Mouse (Mus musculus) stomach, embryonic 16.5 days (tissue): ENCODE measurements around the gene Masp1. TPM values are rescaled to one million over a fixed set of nuclear protein-coding genes. Genes with fewer than 3 reads are reported as not detected.
A peak's percentile ranks its signal among the peaks of the same experiment; 100 is the strongest.

ENCODE experiments used
- ATAC-seq: fragments of 200-750 bp; cut with Nextera tagmentation; 2 replicates; pipeline ENCODE4 v1.8.0; 2017; ENCODE audit warnings: moderate number of reproducible peaks, moderate TSS enrichment; ENCODE audit not compliant: insufficient read depth, low FRiP score
- H3K27ac ChIP-seq: fragments of 300-500 bp; sonication (generic); 2 replicates; pipeline ENCODE4 v1.5.1; 2014; ENCODE audit warnings: low read length
- H3K27me3 ChIP-seq: fragments of 300-500 bp; sonication (generic); 2 replicates; pipeline ENCODE4 v1.6.1; 2014; ENCODE audit warnings: low read length, control low read depth, mixed read lengths; ENCODE audit not compliant: control insufficient read depth, insufficient read depth
- H3K36me3 ChIP-seq: fragments of 300-500 bp; sonication (generic); 2 replicates; pipeline ENCODE4 v1.6.1; 2014; ENCODE audit warnings: low read length; ENCODE audit not compliant: control insufficient read depth, insufficient read depth
- H3K4me1 ChIP-seq: fragments of 300-500 bp; sonication (generic); 2 replicates; pipeline ENCODE4 v1.6.1; 2014; ENCODE audit warnings: low read length, control low read depth, mixed read lengths; ENCODE audit not compliant: control insufficient read depth, insufficient read depth
- H3K4me2 ChIP-seq: fragments of 300-500 bp; sonication (generic); 2 replicates; pipeline ENCODE4 v1.6.1; 2014; ENCODE audit warnings: low read depth, low read length, mixed read lengths
- H3K4me3 ChIP-seq: fragments of 300-500 bp; sonication (generic); replicated peaks from 2 replicates; pipeline ENCODE4 v1.5.1; 2014; ENCODE audit warnings: mild to moderate bottlenecking, low read length
- H3K9ac ChIP-seq: fragments of 300-500 bp; sonication (generic); 2 replicates; pipeline ENCODE4 v1.6.1; 2014; ENCODE audit warnings: low read length
- H3K9me3 ChIP-seq: fragments of 300-500 bp; sonication (generic); replicated peaks from 2 replicates; pipeline ENCODE4 v1.6.1; 2016; ENCODE audit warnings: low read length, control low read depth; ENCODE audit not compliant: control insufficient read depth
- WGBS: fragments of 180-500 bp; shearing (Covaris S2); extraction: QIAGEN DNeasy Blood & Tissue Kit; methylation state at CpG from one replicate; pipeline ENCODE4 v1.1.7; 2014; 5-methylcytosine and 5-hydroxymethylcytosine counted together
- polyA plus RNA-seq: library from polyadenylated mRNA; unstranded; fragments of >200 nt; fragmentation: Nextera tagmentation; extraction: Ambion mirVana; gene quantifications from 2 replicates; pipeline ENCODE4 v1.2.1, GENCODE M21; 2015

The Masp1 gene
- polyA plus RNA-seq, 1 experiment from 2014 or later: 2.4 TPM

DNA sequence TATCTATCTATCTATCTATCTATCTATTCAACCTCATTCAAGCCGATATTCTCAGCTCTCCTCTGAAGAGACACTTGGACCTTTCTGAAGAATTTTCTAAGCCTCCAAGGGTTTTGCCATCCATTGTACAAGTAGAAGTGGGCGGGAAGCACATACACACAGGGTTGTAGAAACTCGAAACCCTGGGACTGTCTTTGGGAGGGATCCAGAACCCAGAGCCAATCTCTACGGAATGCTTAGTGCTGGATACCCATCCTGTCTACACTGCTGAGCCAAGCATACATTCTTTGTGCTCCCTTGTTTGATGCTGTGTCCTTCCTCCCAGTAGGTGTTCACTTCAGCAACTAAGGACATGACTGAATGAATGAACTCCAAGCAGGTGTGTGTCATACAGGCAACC is 22.3 kb upstream of the Masp1 start:
- no peak overlapping the region for H3K4me2 ChIP-seq
- ATAC-seq: no peak
- H3K27ac ChIP-seq: no peak overlapping the region
- H3K4me1 ChIP-seq: no peaks in the 10 kb centered on the region
- H3K9ac ChIP-seq: no peak overlapping the region
- H3K27me3 ChIP-seq: no peaks in the 10 kb centered on the region
- H3K4me3 ChIP-seq: no peak overlapping the region
- WGBS: 72% methylated on average over 4 of the region's 4 CpGs
- H3K36me3 ChIP-seq: no peaks in the 10 kb centered on the region
- no peaks in the 10 kb centered on the region for H3K9me3 ChIP-seq

- 44% methylated on average over 4 of the region's 4 CpGs for WGBS
- H3K4me2 ChIP-seq: no peak overlapping the region
- ATAC-seq: no peak
These were observed 20.4 kb upstream of the Masp1 start for GRCm38 (mm10) chr16:23541046-23541445.

GRCm38 (mm10) chr16:23533707-23534106 is 13.1 kb upstream of the Masp1 start:
- 59% methylated on average over 3 of the region's 3 CpGs for WGBS
- H3K4me1 ChIP-seq: no peaks in the 10 kb centered on the region
- no peak overlapping the region for H3K9ac ChIP-seq
- no peak overlapping the region for H3K4me2 ChIP-seq
- no peak overlapping the region for H3K4me3 ChIP-seq
- no peak overlapping the region for H3K27ac ChIP-seq
- no peak for ATAC-seq
- no peaks in the 10 kb centered on the region for H3K27me3 ChIP-seq
- H3K36me3 ChIP-seq: no peaks in the 10 kb centered on the region
- no peaks in the 10 kb centered on the region for H3K9me3 ChIP-seq

More at GRCm38 (mm10) chr16:23541046-23541445, 20.4 kb upstream of the Masp1 start:
- Histone ChIP-seq H3K36me3 (no peaks in the 10 kb centered on the region), H3K27me3 (no peaks in the 10 kb centered on the region), H3K9me3 (no peaks in the 10 kb centered on the region), H3K27ac (no peak overlapping the region), H3K4me3 (no peak overlapping the region), H3K4me1 (no peaks in the 10 kb centered on the region), H3K9ac (no peak overlapping the region)

GRCm38 (mm10) chr16:23529186-23529585 is 8.6 kb upstream of the Masp1 start:
- H3K4me2 ChIP-seq: no peak overlapping the region
- no peaks in the 10 kb centered on the region for H3K4me1 ChIP-seq
- H3K27ac ChIP-seq: no peak overlapping the region
- ATAC-seq: no peak
- no peak overlapping the region for H3K9ac ChIP-seq
- H3K9me3 ChIP-seq: no peaks in the 10 kb centered on the region
- H3K27me3 ChIP-seq: no peaks in the 10 kb centered on the region
- H3K36me3 ChIP-seq: no peaks in the 10 kb centered on the region
- WGBS: 52% methylated on average over 4 of the region's 4 CpGs
- H3K4me3 ChIP-seq: no peak overlapping the region

GRCm38 (mm10) chr16:23522081-23522480 is 1.5 kb upstream of the Masp1 start:
- H3K27me3 ChIP-seq: no peaks in the 10 kb centered on the region
- H3K9ac ChIP-seq: no peak overlapping the region
- no peaks in the 10 kb centered on the region for H3K36me3 ChIP-seq
- no peak for ATAC-seq
- peaks cover 13% of the 10 kb centered on the region; the same call in 1 of the 2 replicates for H3K4me1 ChIP-seq
- 81% methylated on average over 5 of the region's 5 CpGs for WGBS
- no peak overlapping the region for H3K27ac ChIP-seq
- no peak overlapping the region for H3K4me3 ChIP-seq
- H3K4me2 ChIP-seq: no peak overlapping the region
- no peaks in the 10 kb centered on the region for H3K9me3 ChIP-seq

- Histone ChIP-seq H3K4me1 (peaks cover 13% of the 10 kb centered on the region; the same call in 1 of the 2 replicates), H3K4me3 (no peak overlapping the region), H3K4me2 (no peak overlapping the region)
These were observed 477 bp upstream of the Masp1 start for GRCm38 (mm10) chr16:23521092-23521491.

GRCm38 (mm10) chr16:23519771-23520170 is 844 bp downstream of the Masp1 start:
- peaks cover 13% of the 10 kb centered on the region; the same call in 1 of the 2 replicates for H3K4me1 ChIP-seq
- no peaks in the 10 kb centered on the region for H3K27me3 ChIP-seq
- WGBS: 11% methylated on average over 1 of the region's 1 CpGs
- no peak for ATAC-seq
- no peaks in the 10 kb centered on the region for H3K36me3 ChIP-seq
- H3K4me2 ChIP-seq: peak overlapping the region; percentile 44
- H3K9ac ChIP-seq: no peak overlapping the region
- H3K9me3 ChIP-seq: no peaks in the 10 kb centered on the region
- no peak overlapping the region for H3K27ac ChIP-seq
- H3K4me3 ChIP-seq: no peak overlapping the region

More at GRCm38 (mm10) chr16:23521092-23521491, 477 bp upstream of the Masp1 start:
- ATAC-seq: no peak
- Histone ChIP-seq H3K27ac (no peak overlapping the region), H3K27me3 (no peaks in the 10 kb centered on the region), H3K9me3 (no peaks in the 10 kb centered on the region), H3K36me3 (no peaks in the 10 kb centered on the region), H3K9ac (no peak overlapping the region)
- 27% methylated on average over 5 of the region's 5 CpGs for WGBS

DNA sequence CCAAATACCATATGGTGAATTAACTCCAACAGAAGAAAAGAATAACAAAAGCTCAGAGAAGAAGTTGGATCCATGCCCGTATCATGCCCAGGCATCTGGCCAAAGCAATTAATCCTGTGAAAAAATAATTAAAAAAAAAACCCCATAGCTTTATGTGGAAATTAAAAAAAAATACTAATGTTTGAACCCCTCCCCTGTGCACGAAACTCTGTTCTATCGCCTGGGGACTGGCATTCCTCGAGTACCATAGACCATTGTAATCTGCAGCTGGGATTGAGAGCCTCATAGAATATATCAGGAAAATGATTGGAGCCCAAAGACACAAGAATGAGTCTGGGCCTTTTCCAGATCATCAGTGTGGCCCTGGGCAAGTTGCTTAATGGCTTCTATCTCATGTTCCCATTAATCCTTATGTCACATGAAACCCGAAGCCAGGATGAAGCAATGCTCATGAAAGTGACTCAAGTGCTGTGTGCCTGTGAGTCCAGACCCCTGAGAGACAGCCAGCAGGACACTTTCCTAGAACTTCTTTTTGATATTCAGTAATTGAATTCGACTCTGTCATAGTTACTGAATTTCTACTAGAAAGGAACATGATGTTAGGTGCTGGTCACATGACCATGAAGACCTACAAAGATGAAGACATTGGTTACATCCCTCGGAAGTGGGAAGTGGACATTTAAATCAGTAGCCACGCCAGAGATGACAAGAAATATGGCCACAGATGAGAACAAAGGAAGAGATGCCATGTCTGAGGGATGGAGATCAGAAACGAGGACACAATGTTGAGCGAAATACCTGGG is 1.8 kb downstream of the Masp1 start:
- WGBS: 72% methylated on average over 10 of the region's 10 CpGs
- Histone ChIP-seq H3K9me3 (no peaks in the 10 kb centered on the region), H3K4me2 (no peak overlapping the region), H3K9ac (no peak overlapping the region), H3K27ac (no peak overlapping the region), H3K4me1 (peaks cover 13% of the 10 kb centered on the region; the same call in 1 of the 2 replicates), H3K36me3 (no peaks in the 10 kb centered on the region), H3K27me3 (no peaks in the 10 kb centered on the region), H3K4me3 (no peak overlapping the region)
- ATAC-seq: no peak

GRCm38 (mm10) chr16:23517754-23518566 is 2.7 kb downstream of the Masp1 start:
- Histone ChIP-seq H3K4me1 (peaks cover 13% of the 10 kb centered on the region; the same call in 1 of the 2 replicates), H3K36me3 (no peaks in the 10 kb centered on the region), H3K27me3 (no peaks in the 10 kb centered on the region), H3K9ac (no peak overlapping the region), H3K9me3 (no peaks in the 10 kb centered on the region), H3K27ac (no peak overlapping the region), H3K4me3 (no peak overlapping the region), H3K4me2 (no peak overlapping the region)
- no peak for ATAC-seq
- WGBS: 51% methylated on average over 20 of the region's 20 CpGs
